Mouse (Mus musculus): ENCODE measurements at regions not wholly inside any gene's neighbourhood (a gene's known extent, or its start where the extent isn't known, plus 50 kb on each side); places are given as distances from the start of the nearest gene placed in this dataset.

DNA sequence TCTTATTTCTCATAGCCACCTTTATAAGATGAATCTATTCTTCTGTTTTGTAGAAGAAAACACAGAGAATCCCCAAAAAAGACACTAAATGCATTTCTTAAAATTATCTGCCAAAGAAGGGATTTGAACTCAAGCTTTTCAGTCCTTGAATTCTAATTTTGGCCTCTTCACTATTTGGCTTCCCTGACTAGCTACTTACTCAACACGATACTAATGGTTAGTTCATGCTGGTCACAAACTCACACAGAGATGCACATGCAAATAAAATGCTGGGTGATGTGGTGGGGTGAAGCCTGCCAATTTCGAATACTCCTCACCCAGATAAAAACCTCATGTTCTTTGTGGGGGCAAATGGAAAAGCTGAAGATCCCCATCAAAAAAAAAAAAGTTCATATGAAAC is 72.7 kb upstream of the 1700066M21Rik start:
- no peak for TF ChIP-seq CTCF (IDR thresholded peaks at IDR 0.05; ENCODE audit: control insufficient read depth, insufficient read depth, insufficient read length)
- no peak for TF ChIP-seq MYOD1 (IDR thresholded peaks at IDR 0.05; ENCODE audit: control insufficient read depth, insufficient read length, low read depth)
- TF ChIP-seq FOSL1 (IDR thresholded peaks at IDR 0.05; ENCODE audit: insufficient read depth, low read length, poor library complexity, severe bottlenecking), result no peak
- TF ChIP-seq MAX (IDR thresholded peaks at IDR 0.05), result no peak
- no peak for TF ChIP-seq MYOG (IDR thresholded peaks at IDR 0.05; ENCODE audit: control insufficient read depth, extremely low read depth, insufficient read length)
- TF ChIP-seq USF1 (IDR thresholded peaks at IDR 0.05; ENCODE audit: low read depth), result no peak
- no peak for TF ChIP-seq CEBPB (IDR thresholded peaks at IDR 0.05; ENCODE audit: low read depth)
